Mouse (Mus musculus) left cerebral cortex, postnatal 10 days (tissue): ENCODE measurements at regions not wholly inside any gene's neighbourhood (a gene's known extent, or its start where the extent isn't known, plus 50 kb on each side); places are given as distances from the start of the nearest gene placed in this dataset.
"Not testable (repeated sequence)": the region's sequence is repeated elsewhere in the genome, so short reads cannot be mapped to it uniquely, and the experiment has no call there.

Source experiments
- DNase-seq, 2 experiments: peaks; one replicate each; pipeline ENCODE4 v3.0.0; 2021 to 2022; ENCODE audit warnings: low spot score in 2 of 2, mixed read lengths in 1 of 2; ENCODE audit errors: extremely low spot score in 1 of 2
- intact Hi-C: fragments of 180-260 bp; cut with DNase I; formaldehyde crosslinking; loops from one replicate; pipeline ENCODE4 v1.15.1; 2025

GRCm38 (mm10) chrX:70871209-70871608 lies 178.8 kb upstream of the Mamld1 start:
- intact Hi-C loops, result no loop called here
- DNase-seq, result no peak

GRCm38 (mm10) chrX:70881326-70881725 lies 168.7 kb upstream of the Mamld1 start:
- DNase-seq, result no peak
- intact Hi-C loops, result no loop called here

GRCm38 (mm10) chrX:70883461-70883860 lies 166.6 kb upstream of the Mamld1 start:
- no peak for DNase-seq
- intact Hi-C loops, result no loop called here

- DNase-seq, result no peak
- intact Hi-C loops, result no loop called here
These were observed 155.5 kb upstream of the Mamld1 start for GRCm38 (mm10) chrX:70894517-70894916.

- intact Hi-C loops, result no loop called here
These were observed 154.5 kb upstream of the Mamld1 start for GRCm38 (mm10) chrX:70895554-70895953.

GRCm38 (mm10) chrX:70897110-70897721 lies 152.8 kb upstream of the Mamld1 start:
- DNase-seq, result no peak
- intact Hi-C loops, result no loop called here

More at GRCm38 (mm10) chrX:70895554-70895953, 154.5 kb upstream of the Mamld1 start:
- DNase-seq, result no peak

GRCm38 (mm10) chrX:70898836-70899235 lies 151.2 kb upstream of the Mamld1 start:
- DNase-seq, intact Hi-C loops: not testable (repeated sequence)

- DNase-seq, result peak; percentile 13 to 15
- intact Hi-C loops, result no loop called here
These were observed 150.2 kb upstream of the Mamld1 start for GRCm38 (mm10) chrX:70899720-70900479.

- no peak for DNase-seq
- intact Hi-C loops, result no loop called here
These were observed 124.4 kb upstream of the Mamld1 start for GRCm38 (mm10) chrX:70925646-70926045.

GRCm38 (mm10) chrX:70931944-70932343 lies 118.1 kb upstream of the Mamld1 start:
- intact Hi-C loops, result no loop called here
- DNase-seq, result no peak

- no peak for DNase-seq
- intact Hi-C loops, result no loop called here
These were observed 104.7 kb upstream of the Mamld1 start for GRCm38 (mm10) chrX:70945382-70945781.

- DNase-seq, result no peak
- intact Hi-C loops, result no loop called here
These were observed 104.0 kb upstream of the Mamld1 start for GRCm38 (mm10) chrX:70946052-70946451.

- no peak for DNase-seq
- intact Hi-C loops, result no loop called here
These were observed 100.8 kb upstream of the Mamld1 start for GRCm38 (mm10) chrX:70949232-70949631.

- DNase-seq, result no peak
- intact Hi-C loops, result no loop called here
These were observed 97.0 kb upstream of the Mamld1 start for GRCm38 (mm10) chrX:70953022-70953421.
